Mouse (Mus musculus) small intestine, adult 2 months (tissue): ENCODE results near the gene Ctps. TPM values are rescaled to one million over a fixed set of nuclear protein-coding genes. Genes with fewer than 3 reads are reported as not detected.

Experiments used
- H3K27ac ChIP-seq: fragments of 200-500 bp; 2 replicates; pipeline ENCODE4 v1.5.1; 2012; ENCODE audit warnings: low read depth, low read length, control low read depth, inconsistent platforms; ENCODE audit not compliant: insufficient read depth
- H3K27me3 ChIP-seq: fragments of 200-500 bp; 2 replicates; pipeline ENCODE4 v1.6.1; 2012; ENCODE audit warnings: mild to moderate bottlenecking, moderate library complexity, low read length, inconsistent platforms; ENCODE audit not compliant: control insufficient read depth, insufficient read depth
- H3K36me3 ChIP-seq: fragments of 200-500 bp; 2 replicates; pipeline ENCODE4 v1.6.1; 2012; ENCODE audit warnings: mild to moderate bottlenecking, low read length, control low read depth, inconsistent platforms; ENCODE audit not compliant: control insufficient read depth, insufficient read depth
- H3K4me1 ChIP-seq: fragments of 200-500 bp; 2 replicates; pipeline ENCODE4 v1.6.1; 2012; ENCODE audit warnings: low read length, inconsistent platforms, mixed read lengths; ENCODE audit not compliant: control insufficient read depth, insufficient read depth, insufficient read length
- H3K4me3 ChIP-seq: fragments of 200-500 bp; 2 replicates; pipeline ENCODE4 v1.5.1; 2012; ENCODE audit warnings: low read depth, mild to moderate bottlenecking, control low read depth, inconsistent platforms, low read length, moderate library complexity
- CTCF ChIP-seq: fragments of 200-500 bp; IDR thresholded peaks from 2 replicates; pipeline ENCODE4 v1.5.1; 2012; ENCODE audit warnings: low read depth, mild to moderate bottlenecking, control low read depth, inconsistent platforms, low read length, moderate library complexity, mixed read lengths; ENCODE audit not compliant: insufficient replicate concordance, insufficient read length; ENCODE audit errors: extremely low read depth
- POLR2A ChIP-seq: fragments of 200-500 bp; IDR thresholded peaks from 2 replicates; pipeline ENCODE4 v1.6.1; 2012; ENCODE audit warnings: low read depth, mild to moderate bottlenecking, control low read depth, inconsistent platforms, low read length, moderate library complexity
- WGBS: fragments of 180-500 bp; shearing (Covaris S2); methylation state at CpG from one replicate; pipeline ENCODE4 v1.1.7; 2018; 5-methylcytosine and 5-hydroxymethylcytosine counted together
- polyA plus RNA-seq: library from polyadenylated mRNA; depleted of rRNA; stranded (reverse); fragments of >200 nt; gene quantifications from 2 replicates; pipeline ENCODE4 v1.2.3, GENCODE M21; 2012; rRNA removed

Ctps gene
- polyA plus RNA-seq: 1.5 and 1.9 TPM in 2 replicates

GRCm38 (mm10) chr4:120569486-120570437 is at the start of gene Ctps:
Ctps (minus strand) TSS chr4:120570276.
- Histone ChIP-seq H3K27ac (peak within 1 kb of the TSS; percentile 63), H3K4me3 (peak within 1 kb of the TSS; percentile 82), H3K36me3 (peaks cover 2% of the 10 kb centered on the region; the same call in 1 of the 2 replicates), H3K27me3 (no peaks in the 10 kb centered on the region), H3K4me1 (peaks cover 14% of the 10 kb centered on the region; the same call in 1 of the 2 replicates)
- WGBS: under 1% methylated on average over 97 of the region's 97 CpGs
- TF ChIP-seq CTCF: no peak
- peak; percentile 76 for TF ChIP-seq POLR2A

GRCm38 (mm10) chr4:120616199-120617025 is 46.3 kb upstream of the Ctps start:
- Histone ChIP-seq H3K27ac (peak overlapping the region; percentile 76), H3K4me1 (peaks cover 15% of the 10 kb centered on the region), H3K36me3 (no peaks in the 10 kb centered on the region), H3K4me3 (no peak overlapping the region), H3K27me3 (no peaks in the 10 kb centered on the region)
- WGBS: 26% methylated on average over 13 of the region's 13 CpGs
- TF ChIP-seq CTCF: no peak
- no peak for TF ChIP-seq POLR2A

- no peak overlapping the region for H3K4me3 ChIP-seq
- TF ChIP-seq CTCF: no peak
- no peak for TF ChIP-seq POLR2A
- H3K36me3 ChIP-seq: no peaks in the 10 kb centered on the region
- H3K4me1 ChIP-seq: peaks cover 15% of the 10 kb centered on the region
- no peaks in the 10 kb centered on the region for H3K27me3 ChIP-seq
- 23% methylated on average over 10 of the region's 10 CpGs for WGBS
- peak overlapping the region; percentile 70 for H3K27ac ChIP-seq
Measured at GRCm38 (mm10) chr4:120615528-120616081, 45.5 kb upstream of the Ctps start.

GRCm38 (mm10) chr4:120614644-120615043 is 44.6 kb upstream of the Ctps start:
- WGBS: 75% methylated on average over 9 of the region's 9 CpGs
- Histone ChIP-seq H3K27me3 (no peaks in the 10 kb centered on the region), H3K36me3 (no peaks in the 10 kb centered on the region), H3K4me3 (no peak overlapping the region), H3K4me1 (peaks cover 15% of the 10 kb centered on the region), H3K27ac (no peak overlapping the region)
- TF ChIP-seq CTCF (no peak), POLR2A (no peak)

GRCm38 (mm10) chr4:120613691-120614329 is 43.7 kb upstream of the Ctps start:
- Histone ChIP-seq H3K4me3 (no peak overlapping the region), H3K27me3 (no peaks in the 10 kb centered on the region), H3K27ac (peak overlapping the region; percentile 47), H3K36me3 (no peaks in the 10 kb centered on the region), H3K4me1 (peaks cover 15% of the 10 kb centered on the region)
- TF ChIP-seq POLR2A (no peak), CTCF (no peak)
- 77% methylated on average over 8 of the region's 8 CpGs for WGBS

GRCm38 (mm10) chr4:120612304-120613080 is 42.4 kb upstream of the Ctps start:
- TF ChIP-seq CTCF: no peak
- no peak for TF ChIP-seq POLR2A
- Histone ChIP-seq H3K27ac (no peak overlapping the region), H3K27me3 (no peaks in the 10 kb centered on the region), H3K4me1 (peaks cover 15% of the 10 kb centered on the region), H3K4me3 (no peak overlapping the region), H3K36me3 (no peaks in the 10 kb centered on the region)
- 52% methylated on average over 9 of the region's 9 CpGs for WGBS
